Mouse (Mus musculus) lung, adult 2 months (tissue): ENCODE measurements around the gene Hoxc5.

Experiments used
- CTCF ChIP-seq: fragments of 200-500 bp; IDR thresholded peaks from 2 replicates; pipeline ENCODE4 v1.5.1; 2011; ENCODE audit warnings: mild to moderate bottlenecking, low read length, control low read depth; ENCODE audit not compliant: insufficient read depth
- POLR2A ChIP-seq: fragments of 200-500 bp; IDR thresholded peaks from 2 replicates; pipeline ENCODE4 v1.6.1; 2011; ENCODE audit warnings: low read depth, mild to moderate bottlenecking, control low read depth, low read length, borderline replicate concordance; ENCODE audit errors: extremely low read depth

- no peak for TF ChIP-seq POLR2A
- TF ChIP-seq CTCF, result no peak
Measured at GRCm38 (mm10) chr15:103041613-103042012, 74.4 kb downstream of the Hoxc5 start.
